Mouse (Mus musculus): ENCODE results near the gene Tnni2.
A peak's percentile ranks its signal among the peaks of the same experiment; 100 is the strongest.

Gene Tnni2

DNA sequence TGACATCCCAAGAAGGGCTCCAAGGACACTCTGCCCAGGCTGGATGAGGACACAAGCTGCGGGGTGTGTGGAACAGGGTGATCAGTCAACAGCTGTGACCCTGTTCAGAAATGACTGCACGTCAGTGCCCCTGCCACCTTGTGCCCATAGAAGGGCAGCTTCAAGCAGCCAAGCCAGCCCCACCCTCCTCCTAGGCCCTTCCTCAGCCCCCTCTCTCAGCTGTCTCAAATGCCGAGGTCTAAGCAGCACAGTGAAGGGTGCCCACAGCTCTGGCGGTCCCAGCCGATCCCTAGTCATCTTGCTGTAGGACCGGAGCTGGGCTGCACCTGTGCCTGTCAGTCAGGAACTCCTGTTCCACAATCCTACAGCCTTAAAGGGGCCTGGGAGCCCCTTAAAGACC, 20.6 kb downstream of the Tnni2 start:
- DNase-seq: no peak

DNA sequence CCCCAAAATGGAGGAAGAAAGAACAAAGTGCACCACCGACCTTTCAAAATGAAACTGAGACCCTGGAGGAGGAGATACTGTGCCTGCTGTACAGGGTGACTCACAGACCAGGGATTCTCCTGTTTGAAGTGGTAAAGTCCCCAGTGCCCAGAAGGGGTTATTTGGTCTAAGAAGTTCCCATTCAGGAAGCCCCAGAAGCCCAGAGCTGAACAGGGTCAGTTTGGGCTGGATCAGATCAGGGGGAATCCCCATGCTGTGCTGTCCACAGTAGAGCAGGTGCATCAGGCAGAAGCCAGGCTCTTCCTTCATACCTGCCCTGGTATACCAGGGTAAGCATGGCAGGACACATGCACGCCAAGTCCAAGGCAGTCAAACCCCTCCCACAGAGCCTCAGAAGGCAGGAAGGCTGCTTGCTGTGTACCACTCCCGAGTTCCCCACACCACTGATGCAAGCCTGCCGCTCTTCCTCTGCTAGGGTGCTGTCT, 21.0 kb downstream of the Tnni2 start:
- no peak for DNase-seq

DNA sequence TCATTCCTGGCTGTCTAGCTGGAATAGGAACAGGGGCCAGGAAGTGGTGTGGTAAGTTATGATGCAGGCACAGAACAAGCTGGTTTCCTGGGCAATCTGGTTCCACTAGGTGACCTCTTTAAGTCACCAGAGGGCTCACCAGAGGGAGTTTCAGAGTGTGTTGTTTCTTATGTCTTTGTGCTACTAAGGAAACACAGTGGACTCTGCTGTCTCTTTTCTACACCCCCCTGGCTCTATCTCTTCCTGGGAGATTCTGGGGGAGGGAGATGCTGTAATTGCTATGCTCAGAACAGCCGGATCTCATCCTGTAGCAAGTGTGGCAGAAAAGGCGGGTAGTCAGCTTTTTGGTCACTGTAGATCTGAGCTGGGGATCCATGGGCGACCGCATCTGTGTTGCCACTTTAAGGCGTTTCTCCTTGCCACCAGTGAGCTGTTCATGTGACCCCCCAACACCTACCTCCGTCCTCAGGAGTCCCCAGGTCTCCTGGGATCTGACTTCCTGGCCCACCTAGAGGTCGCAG, 28.6 kb downstream of the Tnni2 start:
- DNase-seq: no peak

DNA sequence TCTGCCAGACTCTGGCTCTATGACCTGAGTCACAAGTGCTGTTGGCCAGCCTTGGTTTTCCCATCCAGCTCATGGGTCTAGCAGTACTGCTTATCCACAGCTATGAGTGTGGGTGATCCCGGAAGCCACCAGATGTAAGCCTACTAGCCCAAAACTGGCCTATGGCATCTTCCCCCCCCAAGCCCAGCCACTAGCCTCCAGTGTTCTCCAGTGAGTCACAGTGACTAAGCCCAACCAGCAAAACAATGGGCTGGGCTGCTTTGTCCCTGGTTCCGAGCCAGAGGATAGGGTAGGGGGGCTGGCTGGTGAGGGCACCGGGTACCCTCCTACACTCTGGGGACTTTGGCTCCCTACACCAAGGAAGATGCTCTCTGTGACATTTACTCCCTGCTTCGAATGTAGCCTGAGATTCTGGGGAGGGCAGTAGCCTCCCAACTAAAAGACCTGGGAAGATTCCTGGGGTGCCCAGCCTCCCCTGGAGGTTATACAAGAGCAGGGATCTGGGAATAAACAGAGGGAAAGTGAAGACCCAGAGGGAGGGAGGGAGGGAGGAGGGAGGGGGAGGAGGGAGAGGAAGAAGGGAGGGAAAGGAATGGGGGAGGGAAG, 29.3 kb downstream of the Tnni2 start:
- no peak for DNase-seq

DNA sequence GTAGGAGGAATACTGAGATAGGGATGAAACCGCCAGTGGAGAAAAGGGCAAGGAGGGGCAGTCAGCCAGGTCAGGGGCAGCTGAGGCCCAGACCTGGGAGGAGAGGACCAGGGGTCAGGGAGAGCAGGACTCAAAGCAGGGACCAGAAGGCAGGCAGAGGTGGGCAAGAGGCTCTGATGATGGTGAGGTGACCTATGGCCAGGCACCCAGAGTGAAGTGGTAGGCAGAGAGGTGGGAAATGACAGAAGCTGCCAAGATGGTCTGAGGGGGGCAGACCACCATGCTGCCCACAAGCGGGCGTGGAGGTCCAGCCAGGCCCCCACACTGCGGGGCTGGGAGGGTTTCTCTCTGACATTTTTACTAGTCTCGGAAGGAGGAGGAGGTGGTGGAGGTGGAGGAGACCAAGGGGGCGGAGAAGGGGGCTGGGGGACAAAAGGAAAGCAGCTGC, 29.8 kb downstream of the Tnni2 start:
- no peak for DNase-seq

DNA sequence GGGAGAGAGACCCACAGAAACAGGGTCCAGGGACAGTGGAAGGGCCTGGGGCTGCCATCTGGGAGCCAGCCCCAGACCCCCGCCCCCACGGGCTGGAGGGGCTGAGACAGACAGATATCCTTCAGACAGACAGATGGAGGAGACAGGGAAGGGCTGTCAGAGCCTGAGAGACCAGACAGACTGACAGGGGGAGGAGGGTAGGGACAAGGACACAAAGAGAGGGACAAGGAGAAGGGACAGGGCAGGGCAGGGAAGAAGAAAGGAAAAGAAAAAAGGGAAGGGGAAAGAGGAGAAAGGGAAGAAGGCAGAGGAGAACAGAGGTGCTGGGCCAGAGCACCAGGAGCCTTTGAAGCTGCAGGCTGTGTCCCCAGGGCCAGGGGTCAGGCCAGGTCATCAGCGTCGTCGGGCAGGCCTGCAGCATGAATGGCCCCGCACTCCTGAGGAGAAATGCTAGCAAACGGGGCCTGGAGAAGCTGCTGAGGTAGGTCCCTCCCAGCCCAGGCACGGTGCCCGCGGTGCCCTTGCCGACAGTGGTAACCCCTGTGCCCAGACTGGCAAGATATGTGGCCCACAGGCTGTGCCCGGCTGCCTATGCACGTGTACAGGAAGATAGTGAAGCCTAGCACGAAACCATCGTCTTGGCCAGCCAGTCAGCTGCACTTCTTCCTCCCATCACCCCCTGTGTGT, 30.4 kb downstream of the Tnni2 start:
- no peak for DNase-seq

DNA sequence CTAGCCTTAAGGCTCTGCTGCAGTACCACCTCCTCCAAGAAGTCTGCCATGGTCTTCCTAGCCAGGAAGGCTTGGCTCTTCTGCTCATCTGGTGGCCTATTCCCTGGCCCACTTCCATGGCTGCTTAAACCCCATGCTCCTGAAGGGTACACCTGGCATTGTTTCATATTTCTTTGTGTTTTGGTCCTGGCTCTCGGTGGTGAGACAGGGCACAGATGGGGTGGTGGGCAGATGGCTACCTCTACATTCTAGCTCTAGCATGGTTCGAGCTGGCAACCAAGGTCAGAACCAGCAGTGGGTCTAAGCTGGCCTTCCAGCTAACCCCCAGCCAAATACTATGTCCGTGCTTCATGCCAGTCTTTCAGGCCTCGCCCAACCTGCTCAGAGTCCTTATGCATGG, 31.3 kb downstream of the Tnni2 start:
- DNase-seq: no peak

DNA sequence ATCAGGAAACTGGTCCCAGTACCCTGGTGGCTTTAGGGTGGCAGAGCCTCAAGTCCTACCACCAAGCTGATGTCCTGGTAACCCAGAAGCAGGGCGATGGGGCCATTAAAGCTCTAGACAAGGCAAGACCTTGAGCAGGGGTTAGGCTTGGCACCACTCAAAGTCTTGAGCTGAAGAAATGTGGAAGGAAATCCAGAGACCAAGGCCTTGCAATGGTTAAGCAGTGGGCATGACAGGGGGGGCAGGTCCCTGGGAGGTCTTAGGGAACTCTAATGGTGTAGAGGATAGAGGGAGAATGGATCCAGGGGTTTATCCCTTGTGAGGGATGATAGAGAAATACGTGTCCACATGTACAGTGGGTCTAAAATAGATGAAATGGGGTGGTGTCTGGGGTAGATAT, 31.9 kb downstream of the Tnni2 start:
- no peak for DNase-seq

DNA sequence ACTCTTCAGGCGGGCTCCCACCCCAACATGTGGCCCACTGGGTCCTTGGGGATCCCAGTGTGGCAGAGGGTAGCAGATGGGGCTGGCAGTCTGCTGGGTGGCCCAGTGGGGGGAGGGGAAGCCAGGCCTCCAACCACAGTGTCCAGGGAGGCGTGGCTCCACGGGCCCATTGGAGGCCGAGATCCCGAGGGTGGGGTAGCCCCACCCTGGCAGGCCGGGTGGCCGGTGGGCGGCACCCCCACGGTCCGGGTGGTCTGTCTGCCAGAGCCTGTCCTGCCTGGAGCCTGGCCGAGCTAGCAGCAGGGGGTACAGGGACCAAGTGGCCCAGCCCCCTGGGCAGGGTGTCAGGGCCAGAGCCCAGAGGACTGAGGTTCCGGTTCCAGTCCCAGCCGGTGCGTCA, 33.2 kb downstream of the Tnni2 start:
- no peak for DNase-seq

DNA sequence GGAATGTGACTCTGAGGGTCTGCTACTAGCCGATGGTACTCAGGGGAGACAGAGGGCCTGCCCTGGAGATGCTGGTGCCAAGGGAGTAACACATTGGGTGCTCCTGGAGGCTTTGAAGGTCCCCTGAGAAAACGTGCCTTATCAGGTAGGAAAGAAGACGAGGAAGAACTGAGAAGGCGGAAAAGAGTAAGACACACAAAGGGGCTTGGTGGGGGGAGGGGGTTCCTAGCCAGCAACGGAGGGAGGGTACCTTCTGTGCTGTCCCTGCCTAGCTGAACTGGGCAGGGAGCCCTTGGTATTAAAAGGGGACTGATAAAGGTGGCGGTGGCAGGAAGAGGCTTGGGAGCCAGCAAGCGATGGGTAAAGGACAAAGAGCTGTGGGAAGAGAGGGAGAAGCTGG, 34.0 kb downstream of the Tnni2 start:
- no peak for DNase-seq

DNA sequence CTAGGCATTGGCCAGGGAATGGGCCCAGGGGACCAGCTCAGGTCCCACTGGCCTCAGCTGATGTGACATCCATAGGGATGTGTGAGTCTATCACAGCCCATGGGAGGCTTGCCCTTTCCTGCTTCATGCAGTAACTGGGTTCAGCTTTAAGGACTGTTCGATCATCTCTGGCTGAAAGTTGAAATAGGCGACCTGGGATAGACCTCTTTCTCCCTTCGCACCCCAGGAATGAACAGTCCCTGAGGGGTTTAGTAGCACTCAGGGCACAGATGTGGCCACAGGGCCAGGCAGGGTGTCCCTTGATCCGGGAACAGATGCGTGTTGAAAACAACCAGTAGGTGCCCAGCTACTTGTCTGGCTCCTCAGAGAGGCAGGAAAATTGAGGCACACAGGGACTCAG, 34.7 kb downstream of the Tnni2 start:
- no peak for DNase-seq

DNA sequence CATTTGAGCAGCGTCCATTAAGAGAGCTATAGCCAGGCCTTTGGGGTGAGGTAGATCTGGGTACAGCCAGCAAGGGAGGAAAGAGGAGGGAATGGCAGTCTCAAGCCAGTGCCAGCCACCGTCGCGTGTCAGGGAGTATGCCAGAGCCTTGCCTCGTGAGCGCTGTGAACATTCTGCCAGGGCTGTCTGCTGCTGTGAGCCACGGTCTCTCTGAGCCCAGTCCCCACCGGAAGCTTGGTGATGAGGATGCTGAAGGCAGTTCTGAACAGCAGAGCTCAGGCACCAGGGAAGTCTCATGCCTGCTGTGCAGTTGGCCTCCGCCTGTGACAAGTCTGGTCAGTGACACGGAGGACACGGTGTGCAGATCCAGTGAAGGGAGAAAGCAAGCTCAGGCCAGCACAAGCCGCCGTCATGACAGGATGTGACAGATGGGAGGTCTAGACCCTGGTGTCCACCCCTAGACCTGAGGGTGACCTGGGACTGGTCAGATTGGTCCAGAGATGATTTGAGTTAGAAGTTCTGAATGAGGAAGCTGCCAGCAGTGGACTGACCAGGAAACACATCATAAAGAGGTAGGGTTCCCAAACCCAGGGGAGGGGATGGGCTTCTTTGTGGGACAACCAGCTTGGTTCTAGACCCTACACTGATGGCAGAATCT, 35.3 kb downstream of the Tnni2 start:
- DNase-seq: no peak

DNA sequence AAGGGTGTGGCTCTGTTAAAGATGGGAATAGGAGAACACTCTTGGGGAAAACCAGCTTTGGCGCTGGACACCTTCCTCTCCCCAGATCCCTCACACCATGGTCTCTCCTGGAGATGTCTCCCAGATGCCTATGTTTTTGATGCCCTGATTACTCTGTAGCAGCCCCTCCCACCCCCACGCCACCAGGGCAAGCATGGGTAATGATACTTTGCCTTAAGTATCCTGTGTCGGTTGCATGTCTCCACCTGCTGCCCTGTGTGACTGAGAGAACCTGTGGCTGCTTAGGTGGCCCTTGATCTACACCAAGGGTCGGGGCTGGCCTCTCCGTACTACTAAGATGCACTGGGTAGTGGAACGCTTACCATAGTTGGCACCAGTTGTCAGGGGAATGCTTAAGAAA, 36.4 kb downstream of the Tnni2 start:
- DNase-seq: no peak

DNA sequence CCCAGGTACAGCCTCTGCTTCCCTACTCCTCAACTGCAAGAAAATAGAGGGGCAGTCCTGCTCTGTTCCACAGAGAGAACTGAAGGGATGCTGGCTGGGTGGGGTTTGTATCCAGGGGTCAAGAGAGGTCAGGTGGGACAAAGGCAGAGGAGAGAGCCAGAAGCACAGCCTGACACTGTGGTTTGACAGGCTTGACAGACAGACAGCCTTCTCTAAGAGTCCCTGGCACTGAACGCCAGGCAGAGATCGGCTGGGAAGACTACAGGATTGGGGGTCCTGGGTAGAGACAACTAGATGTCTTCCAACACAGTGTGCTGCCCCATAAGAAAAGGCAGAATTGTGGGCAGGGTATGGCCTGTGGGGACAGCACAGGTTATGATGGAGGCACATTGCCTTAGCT, 37.0 kb downstream of the Tnni2 start:
- DNase-seq: no peak

DNA sequence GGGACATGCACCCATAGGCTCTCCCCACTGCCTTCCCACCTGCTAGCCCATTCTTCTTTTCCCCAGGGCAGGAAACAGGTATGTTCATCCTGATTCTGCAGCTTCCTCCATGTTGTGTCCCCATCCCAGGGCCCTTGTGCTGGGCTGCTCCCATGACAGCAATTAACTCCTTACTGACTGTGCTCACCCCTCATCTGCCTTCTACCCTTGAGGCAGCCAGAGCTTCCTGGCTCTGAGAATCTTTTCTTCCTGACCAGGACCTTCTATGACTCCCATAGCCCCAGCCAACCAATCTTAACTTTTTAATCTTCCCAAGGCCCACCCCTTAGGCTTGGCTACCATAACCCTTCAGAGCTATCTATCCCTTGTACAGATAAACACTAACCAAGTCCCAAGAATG, 37.7 kb downstream of the Tnni2 start:
- DNase-seq: no peak

DNA sequence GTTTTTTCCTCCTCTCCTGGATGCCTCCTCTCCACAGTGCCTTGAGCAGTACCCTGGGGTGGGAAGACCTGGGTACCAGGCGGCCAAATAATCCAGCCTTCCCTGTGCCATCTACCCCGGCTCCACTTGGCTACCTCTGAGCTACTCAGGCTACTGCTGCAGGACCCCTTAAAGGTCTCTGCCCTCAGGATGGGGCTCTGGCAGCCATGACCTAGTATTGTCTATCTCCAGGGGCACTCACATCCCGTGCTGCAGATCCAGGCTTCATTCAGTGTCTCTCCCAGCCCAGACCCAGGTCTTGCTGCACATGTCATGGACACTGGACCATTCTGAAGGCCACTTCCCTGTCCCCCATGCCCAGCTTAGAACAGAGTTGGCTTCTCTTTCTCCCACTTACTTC, 38.3 kb downstream of the Tnni2 start:
- no peak for DNase-seq

DNA sequence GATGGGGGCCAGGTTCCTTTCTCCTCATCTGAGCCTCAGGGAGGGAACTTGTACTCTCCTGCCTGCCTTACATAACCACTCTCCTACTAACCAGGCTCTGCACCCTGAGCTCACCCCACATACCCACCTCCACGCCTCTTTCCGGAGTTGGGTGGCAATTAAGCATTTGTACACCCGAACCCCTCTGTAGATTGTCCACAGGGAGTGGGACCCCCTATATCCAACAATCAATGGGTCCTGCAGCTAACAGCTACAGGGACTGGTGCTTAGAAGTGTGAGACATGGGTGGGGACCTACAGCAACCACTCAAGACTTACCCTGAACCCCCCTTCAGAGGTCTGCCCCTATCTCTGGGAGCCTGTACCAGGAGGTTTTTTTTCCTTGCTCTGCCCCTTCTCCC, 39.1 kb downstream of the Tnni2 start:
- no peak for DNase-seq

DNA sequence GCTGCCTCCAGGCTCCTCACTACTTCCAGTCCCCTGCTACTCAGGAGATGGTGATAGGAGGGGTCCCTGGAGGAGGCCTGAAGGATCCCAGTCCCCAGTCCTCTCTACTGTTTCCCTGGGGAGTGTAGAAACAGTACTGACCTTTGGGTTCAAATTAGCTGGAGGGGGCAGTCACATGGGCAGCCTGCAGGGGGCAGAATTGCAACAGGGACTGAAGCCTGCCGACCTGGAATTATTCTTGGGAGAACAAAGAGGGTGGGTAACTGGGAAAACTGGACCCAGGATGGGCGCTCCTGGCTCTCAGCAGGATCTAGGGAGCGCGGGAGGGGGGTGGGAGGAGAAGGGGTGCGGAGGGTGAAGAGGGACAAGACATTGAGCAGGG, 39.6 kb downstream of the Tnni2 start:
- DNase-seq: peak; percentile 18

DNA sequence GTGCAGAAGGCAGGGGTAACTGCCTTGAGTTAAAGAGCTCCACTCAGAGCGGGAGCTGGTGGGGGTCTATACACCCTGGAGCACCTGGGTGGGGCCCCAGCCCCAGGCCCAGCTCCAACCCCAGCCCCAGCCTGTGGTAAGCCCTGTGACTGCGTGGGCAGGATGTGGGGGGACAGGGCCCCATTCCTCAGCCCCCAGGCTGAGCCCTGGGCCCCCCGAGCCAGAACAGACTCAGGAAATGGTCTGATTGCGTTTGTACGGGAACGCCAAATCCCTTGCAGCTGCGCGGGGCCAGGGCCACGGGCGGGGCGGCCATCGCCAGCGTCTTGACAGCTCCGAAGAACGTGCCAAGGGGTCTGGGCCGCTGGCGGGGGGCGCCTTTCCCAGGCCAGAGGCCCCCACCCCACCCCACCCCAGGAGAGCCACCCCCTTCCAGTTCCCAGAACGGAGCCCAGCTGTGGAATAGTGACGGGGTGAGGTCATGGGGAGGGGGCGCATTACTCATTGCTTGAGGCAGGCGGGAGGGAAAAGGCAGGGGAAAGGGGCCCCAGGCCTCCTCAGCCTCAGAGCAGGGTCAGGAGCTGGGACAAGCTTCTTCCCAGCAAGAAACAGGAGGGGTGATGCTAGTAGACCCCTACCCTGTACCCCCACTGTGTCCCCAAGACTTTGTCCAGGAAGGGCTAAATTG, 40.1 kb downstream of the Tnni2 start:
- DNase-seq: no peak

DNA sequence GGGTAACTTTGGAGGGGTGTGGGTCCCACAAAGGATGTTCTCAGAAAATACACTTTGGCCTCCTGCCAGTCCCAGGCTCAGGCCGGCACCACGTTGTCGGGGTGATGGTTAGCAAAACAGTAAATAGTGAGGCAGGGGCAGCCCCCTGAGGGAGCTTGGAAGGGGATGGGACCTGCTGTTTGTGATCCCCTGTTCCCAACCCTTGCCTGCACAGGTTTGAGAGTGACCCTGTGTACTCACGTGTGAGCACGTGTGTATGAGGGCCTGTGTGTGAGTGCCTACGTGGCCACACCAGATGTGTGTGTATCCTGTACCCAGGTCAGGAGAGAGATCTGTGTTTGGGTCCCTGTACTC, 40.6 kb downstream of the Tnni2 start:
- no peak for DNase-seq

DNA sequence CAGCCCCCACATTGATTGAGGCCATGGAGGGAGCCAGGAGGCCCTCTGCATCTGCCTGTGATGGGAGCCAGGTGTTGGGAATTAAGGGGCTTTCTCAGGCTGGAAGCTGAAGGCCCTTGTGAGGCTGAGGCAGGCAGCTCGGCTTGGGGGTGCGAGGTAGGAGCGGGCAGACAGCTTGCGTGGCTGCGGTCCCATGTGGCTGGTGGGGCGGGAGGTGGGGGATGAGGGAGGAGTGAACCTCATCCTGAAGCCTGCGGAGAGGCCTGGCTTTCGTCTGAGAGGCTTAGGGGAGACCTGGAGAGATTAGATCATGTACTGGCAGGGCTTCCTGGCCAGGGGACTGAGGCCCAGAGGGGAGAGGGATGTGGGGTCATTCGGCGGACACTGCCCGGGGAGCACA, 41.5 kb downstream of the Tnni2 start:
- DNase-seq: no peak

DNA sequence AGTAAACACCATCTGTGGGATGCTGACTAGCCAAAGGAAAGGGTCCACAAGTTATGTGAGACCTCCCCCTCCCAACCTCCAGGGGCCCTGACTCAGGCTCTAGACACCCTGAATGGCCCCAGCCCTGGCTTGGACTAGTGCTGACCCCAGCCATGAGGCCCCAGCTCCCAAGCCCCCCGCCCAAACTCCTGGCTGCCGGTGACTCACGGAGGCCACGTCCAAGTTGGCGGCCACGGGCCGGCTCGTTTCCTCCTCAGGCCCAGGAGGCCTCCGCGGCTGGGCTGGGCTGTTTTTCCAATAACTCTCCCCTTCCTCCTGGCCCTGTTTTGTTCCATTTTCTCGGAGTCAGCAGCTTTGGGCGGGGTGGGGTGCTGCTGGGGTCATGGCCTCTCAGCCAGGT, 43.2 kb downstream of the Tnni2 start:
- DNase-seq: no peak

DNA sequence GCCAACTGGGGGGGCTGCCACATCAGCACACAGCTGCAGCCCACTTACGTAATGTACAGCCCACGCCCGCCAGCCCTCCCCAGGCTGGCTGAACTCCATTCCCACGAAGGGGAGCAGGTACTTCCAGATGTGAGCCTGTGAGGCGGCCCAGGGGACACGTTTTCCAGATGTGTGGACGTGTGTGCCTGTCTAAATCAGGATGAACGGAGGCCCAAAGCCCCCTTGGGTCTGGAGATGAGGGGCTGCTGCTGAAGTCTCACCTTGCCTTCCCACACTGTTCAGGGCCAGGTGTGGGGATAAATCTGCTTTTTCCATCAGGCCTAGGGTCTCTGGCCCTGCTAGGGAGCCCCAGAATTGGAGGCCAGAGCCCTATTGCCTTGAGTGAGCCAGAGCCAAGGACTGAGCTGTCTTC, 45.1 kb downstream of the Tnni2 start:
- DNase-seq: no peak

DNA sequence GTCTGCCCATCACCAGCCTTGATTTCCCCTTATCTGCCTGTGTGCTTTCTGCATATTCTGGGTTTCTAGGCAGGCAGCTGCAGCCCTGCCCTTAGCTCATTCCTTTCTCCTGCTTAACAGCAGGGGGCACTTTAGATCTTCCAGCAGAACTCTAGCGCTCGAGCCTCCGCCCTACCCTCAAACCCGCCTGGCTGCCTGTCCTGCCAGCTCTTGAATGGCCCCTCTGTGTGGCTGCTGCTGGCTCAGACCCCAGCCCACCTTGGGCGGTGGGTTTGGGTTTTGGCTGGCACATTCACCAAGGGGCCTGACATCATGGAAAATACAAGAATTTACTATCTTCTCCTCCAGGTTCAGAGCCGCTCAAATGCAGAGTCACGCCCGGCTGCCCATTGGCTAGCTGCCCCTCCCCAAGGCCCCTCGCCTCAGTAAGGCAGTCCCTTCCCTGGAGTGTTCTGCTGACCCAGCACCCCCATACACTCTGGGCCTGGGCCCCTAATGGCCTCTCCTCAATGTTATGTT, 45.8 kb downstream of the Tnni2 start:
- no peak for DNase-seq

Data from cerebellum, adult 11 months (tissue).